Mouse (Mus musculus): ENCODE data around the gene Zbtb7b. TPM values are rescaled to one million over a fixed set of nuclear protein-coding genes. Genes with fewer than 3 reads are reported as not detected.

Gene Zbtb7b
- total and polyA plus RNA-seq, 2 experiments from 2014 or later = 0.73 to 3.7 TPM

GRCm38 (mm10) chr3:89360237-89360636 lies 34.3 kb downstream of the Zbtb7b start:
- H3K27ac ChIP-seq = no peak overlapping the region
- TF ChIP-seq CTCF (IDR thresholded peaks at IDR 0.05; ENCODE audit: low read depth) = no peak
- H3K4me1 ChIP-seq (ENCODE audit: insufficient read depth, low read length) = no peaks in the 10 kb centered on the region
- 0 out of 2 replicates have a peak, but pooled peaks cover under 1% of the 10 kb centered on the region for H3K27me3 ChIP-seq (ENCODE audit: insufficient read depth, low read length)
- no peak overlapping the region for H3K4me3 ChIP-seq (ENCODE audit: low read length)
- H3K36me3 ChIP-seq (ENCODE audit: insufficient read depth, low read length) = no peaks in the 10 kb centered on the region
- no peak overlapping the region for H3K4me2 ChIP-seq (ENCODE audit: low read depth, low read length)
- H3K9ac ChIP-seq (replicated peaks; ENCODE audit: low read length) = no peak overlapping the region
- 67% methylated on average over 3 of the region's 3 CpGs for WGBS
- DNase-seq (ENCODE audit: low spot score) (no peak), ATAC-seq (no peak)
- H3K9me3 ChIP-seq (ENCODE audit: low read length) = no peaks in the 10 kb centered on the region

GRCm38 (mm10) chr3:89359630-89360029 lies 34.9 kb downstream of the Zbtb7b start:
- WGBS = 51% methylated on average over 6 of the region's 6 CpGs
- Histone ChIP-seq H3K4me3 (ENCODE audit: low read length) (no peak overlapping the region), H3K36me3 (ENCODE audit: insufficient read depth, low read length) (no peaks in the 10 kb centered on the region), H3K27ac (no peak overlapping the region), H3K4me2 (ENCODE audit: low read depth, low read length) (no peak overlapping the region), H3K4me1 (ENCODE audit: insufficient read depth, low read length) (no peaks in the 10 kb centered on the region), H3K9me3 (ENCODE audit: low read length) (no peaks in the 10 kb centered on the region), H3K9ac (replicated peaks; ENCODE audit: low read length) (no peak overlapping the region), H3K27me3 (ENCODE audit: insufficient read depth, low read length) (no peaks in the 10 kb centered on the region)
- ATAC-seq (no peak), DNase-seq (ENCODE audit: low spot score) (no peak)
- no peak for TF ChIP-seq CTCF (IDR thresholded peaks at IDR 0.05; ENCODE audit: low read depth)

GRCm38 (mm10) chr3:89356029-89356428 lies 38.5 kb downstream of the Zbtb7b start:
- no peak overlapping the region for H3K9ac ChIP-seq (replicated peaks; ENCODE audit: low read length)
- DNase-seq (ENCODE audit: low spot score) (no peak), ATAC-seq (no peak)
- no peak overlapping the region for H3K4me2 ChIP-seq (ENCODE audit: low read depth, low read length)
- no peaks in the 10 kb centered on the region for H3K36me3 ChIP-seq (ENCODE audit: insufficient read depth, low read length)
- H3K27me3 ChIP-seq (ENCODE audit: insufficient read depth, low read length) = no peaks in the 10 kb centered on the region
- H3K4me3 ChIP-seq (ENCODE audit: low read length) = no peak overlapping the region
- no peak overlapping the region for H3K27ac ChIP-seq
- no peak for TF ChIP-seq CTCF (IDR thresholded peaks at IDR 0.05; ENCODE audit: low read depth)
- WGBS = 64% methylated on average over 9 of the region's 9 CpGs
- H3K9me3 ChIP-seq (ENCODE audit: low read length) = no peaks in the 10 kb centered on the region
- H3K4me1 ChIP-seq (ENCODE audit: insufficient read depth, low read length) = no peaks in the 10 kb centered on the region

- no peak for TF ChIP-seq CTCF (IDR thresholded peaks at IDR 0.05; ENCODE audit: low read depth)
- DNase-seq (ENCODE audit: low spot score) (no peak), ATAC-seq (no peak)
- Histone ChIP-seq H3K27ac (no peak overlapping the region), H3K4me2 (ENCODE audit: low read depth, low read length) (no peak overlapping the region), H3K4me3 (ENCODE audit: low read length) (no peak overlapping the region), H3K27me3 (ENCODE audit: insufficient read depth, low read length) (no peaks in the 10 kb centered on the region), H3K9ac (replicated peaks; ENCODE audit: low read length) (no peak overlapping the region), H3K9me3 (ENCODE audit: low read length) (no peaks in the 10 kb centered on the region), H3K4me1 (ENCODE audit: insufficient read depth, low read length) (no peaks in the 10 kb centered on the region), H3K36me3 (ENCODE audit: insufficient read depth, low read length) (no peaks in the 10 kb centered on the region)
- 76% methylated on average over 6 of the region's 6 CpGs for whole genome bisulfite sequencing
These were observed 39.1 kb downstream of the Zbtb7b start for GRCm38 (mm10) chr3:89355512-89355902.

- no peak overlapping the region for H3K9ac ChIP-seq (replicated peaks; ENCODE audit: low read length)
- no peaks in the 10 kb centered on the region for H3K27me3 ChIP-seq (ENCODE audit: insufficient read depth, low read length)
- TF ChIP-seq CTCF (IDR thresholded peaks at IDR 0.05; ENCODE audit: low read depth) = peak; percentile 91
- H3K27ac ChIP-seq = no peak overlapping the region
- peak; percentile 82 for DNase-seq (ENCODE audit: low spot score)
- WGBS = 22% methylated on average over 5 of the region's 5 CpGs
- H3K4me2 ChIP-seq (ENCODE audit: low read depth, low read length) = no peak overlapping the region
- 0 out of 2 replicates have a peak, but pooled peaks cover 3% of the 10 kb centered on the region for H3K4me1 ChIP-seq (ENCODE audit: insufficient read depth, low read length)
- no peaks in the 10 kb centered on the region for H3K9me3 ChIP-seq (ENCODE audit: low read length)
- no peaks in the 10 kb centered on the region for H3K36me3 ChIP-seq (ENCODE audit: insufficient read depth, low read length)
- peak; percentile 10; the same call in 1 of the 2 replicates for ATAC-seq
- H3K4me3 ChIP-seq (ENCODE audit: low read length) = no peak overlapping the region
These were observed 39.6 kb downstream of the Zbtb7b start for GRCm38 (mm10) chr3:89354816-89355511.

GRCm38 (mm10) chr3:89351271-89351670 lies 43.3 kb downstream of the Zbtb7b start:
- Histone ChIP-seq H3K4me3 (ENCODE audit: low read length) (no peak overlapping the region), H3K9me3 (ENCODE audit: low read length) (no peaks in the 10 kb centered on the region), H3K4me1 (ENCODE audit: insufficient read depth, low read length) (0 out of 2 replicates have a peak, but pooled peaks cover 7% of the 10 kb centered on the region), H3K27ac (no peak overlapping the region), H3K27me3 (ENCODE audit: insufficient read depth, low read length) (no peaks in the 10 kb centered on the region), H3K9ac (replicated peaks; ENCODE audit: low read length) (no peak overlapping the region), H3K36me3 (ENCODE audit: insufficient read depth, low read length) (no peaks in the 10 kb centered on the region), H3K4me2 (ENCODE audit: low read depth, low read length) (no peak overlapping the region)
- TF ChIP-seq CTCF (IDR thresholded peaks at IDR 0.05; ENCODE audit: low read depth) = no peak
- DNase-seq (ENCODE audit: low spot score) (no peak), ATAC-seq (no peak)
- 74% methylated on average over 5 of the region's 5 CpGs for WGBS

- DNase-seq (ENCODE audit: low spot score) (peak; percentile 92), ATAC-seq (peak; percentile 93)
- H3K9me3 ChIP-seq (ENCODE audit: low read length) = no peaks in the 10 kb centered on the region
- peak within 1 kb of the TSS; percentile 86 for H3K27ac ChIP-seq
- H3K4me2 ChIP-seq (ENCODE audit: low read depth, low read length) = peak within 1 kb of the TSS; percentile 96
- H3K9ac ChIP-seq (replicated peaks; ENCODE audit: low read length) = peak within 1 kb of the TSS; percentile 74
- H3K4me3 ChIP-seq (ENCODE audit: low read length) = peak within 1 kb of the TSS; percentile 69
- WGBS = 1% methylated on average over 59 of the region's 59 CpGs
- 0 out of 2 replicates have a peak, but pooled peaks cover 7% of the 10 kb centered on the region for H3K4me1 ChIP-seq (ENCODE audit: insufficient read depth, low read length)
- no peak for TF ChIP-seq CTCF (IDR thresholded peaks at IDR 0.05; ENCODE audit: low read depth)
- H3K36me3 ChIP-seq (ENCODE audit: insufficient read depth, low read length) = 0 out of 2 replicates have a peak, but pooled peaks cover 4% of the 10 kb centered on the region
- H3K27me3 ChIP-seq (ENCODE audit: insufficient read depth, low read length) = no peaks in the 10 kb centered on the region
These were observed 44.6 kb downstream of the Zbtb7b start, which contains the start of gene Adam15 for GRCm38 (mm10) chr3:89349869-89350501. Gene Adam15, minus strand, starts transcription at chr3:89349996.
